Mouse (Mus musculus) liver, postnatal 0 days (tissue): ENCODE data around the gene Sdccag8. TPM values are rescaled to one million over a fixed set of nuclear protein-coding genes. Genes with fewer than 3 reads are reported as not detected.

Experiments used
- ATAC-seq: fragments of 200-750 bp; cut with Nextera tagmentation; 2 replicates; pipeline ENCODE4 v1.8.0; 2017; ENCODE audit warnings: mild to moderate bottlenecking, moderate library complexity
- DNase-seq: peaks from one replicate; pipeline ENCODE4 v3.0.0-alpha.2; 2016
- H3K27ac ChIP-seq: fragments of 300-500 bp; sonication (generic); 2 replicates; pipeline ENCODE4 v1.5.1; 2014; ENCODE audit warnings: antibody characterized with exemption, moderate library complexity, mild to moderate bottlenecking, low read depth
- H3K27me3 ChIP-seq: fragments of 300-500 bp; sonication (generic); 2 replicates; pipeline ENCODE4 v1.6.1; 2014; ENCODE audit warnings: low read length, control low read depth, mixed read lengths; ENCODE audit not compliant: insufficient read depth
- H3K36me3 ChIP-seq: fragments of 300-500 bp; sonication (generic); replicated peaks from 2 replicates; pipeline ENCODE4 v1.6.1; 2014; ENCODE audit warnings: mild to moderate bottlenecking, control low read depth, low read length, moderate library complexity, mixed read lengths; ENCODE audit not compliant: insufficient read depth
- H3K4me1 ChIP-seq: fragments of 300-500 bp; sonication (generic); 2 replicates; pipeline ENCODE4 v1.6.1; 2014; ENCODE audit warnings: antibody characterized with exemption, mild to moderate bottlenecking, control low read depth; ENCODE audit not compliant: insufficient read depth
- H3K4me2 ChIP-seq: fragments of 300-500 bp; sonication (generic); 2 replicates; pipeline ENCODE4 v1.6.1; 2014; ENCODE audit warnings: low read depth, mild to moderate bottlenecking, low read length, moderate library complexity, mixed read lengths
- H3K4me3 ChIP-seq: fragments of 300-500 bp; sonication (generic); 2 replicates; pipeline ENCODE4 v1.5.1; 2014; ENCODE audit warnings: low read depth, low read length
- H3K9ac ChIP-seq: fragments of 300-500 bp; sonication (generic); replicated peaks from 2 replicates; pipeline ENCODE4 v1.6.1; 2014; ENCODE audit warnings: mild to moderate bottlenecking, moderate library complexity
- H3K9me3 ChIP-seq: fragments of 300-500 bp; sonication (generic); 2 replicates; pipeline ENCODE4 v1.6.1; 2016; ENCODE audit warnings: mild to moderate bottlenecking, control low read depth, low read length, mixed read lengths
- CTCF ChIP-seq: sonication (generic); IDR thresholded peaks from 2 replicates; pipeline ENCODE4 v1.5.1; 2016; ENCODE audit warnings: antibody characterized with exemption, low read depth
- EP300 ChIP-seq: IDR thresholded peaks from 2 replicates; pipeline ENCODE4 v1.6.1; 2016; ENCODE audit warnings: antibody characterized with exemption, low read depth, mild to moderate bottlenecking
- WGBS: fragments of 180-500 bp; shearing (Covaris S2); extraction: QIAGEN DNeasy Blood & Tissue Kit; methylation state at CpG from one replicate; pipeline ENCODE4 v1.1.7; 2014; ENCODE audit not compliant: insufficient replicate concordance; 5-methylcytosine and 5-hydroxymethylcytosine counted together
- polyA plus RNA-seq: library from polyadenylated mRNA; unstranded; fragments of >200 nt; fragmentation: Nextera tagmentation; extraction: Ambion mirVana; gene quantifications from 2 replicates; pipeline ENCODE4 v1.2.1, GENCODE M21; 2015

Sdccag8 gene
- polyA plus RNA-seq, 1 experiment from 2014 or later = 4.5 TPM

DNA sequence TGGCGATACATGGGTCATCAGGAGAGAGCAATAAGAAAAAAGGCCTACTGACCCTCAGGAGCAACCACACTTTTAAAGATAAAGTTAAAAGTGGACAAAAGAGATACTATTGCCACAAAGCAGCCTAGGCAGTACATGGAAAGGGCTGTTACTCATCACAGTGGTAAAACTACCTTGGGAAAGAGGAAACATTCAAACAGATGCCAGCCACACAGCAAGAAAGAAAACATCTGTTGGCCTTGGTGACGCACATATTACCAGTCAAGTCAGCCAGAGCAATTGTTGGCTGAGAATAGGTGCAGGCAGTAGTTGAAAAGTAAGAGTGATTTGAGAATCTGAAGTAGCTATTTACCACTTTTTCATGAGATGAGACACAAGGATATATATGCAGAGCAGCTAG lies 143.9 kb downstream of the Sdccag8 start:
- 79% methylated on average over 2 of the region's 2 CpGs for WGBS
- H3K4me3 ChIP-seq = no peak overlapping the region
- ATAC-seq (no peak), DNase-seq (no peak)
- H3K27ac ChIP-seq = no peak overlapping the region
- TF ChIP-seq EP300 (no peak), CTCF (no peak)
- no peak overlapping the region for H3K4me2 ChIP-seq
- no peak overlapping the region for H3K9ac ChIP-seq
- H3K4me1 ChIP-seq = no peaks in the 10 kb centered on the region
- H3K9me3 ChIP-seq = no peaks in the 10 kb centered on the region
- no peaks in the 10 kb centered on the region for H3K36me3 ChIP-seq
- H3K27me3 ChIP-seq = no peaks in the 10 kb centered on the region

DNA sequence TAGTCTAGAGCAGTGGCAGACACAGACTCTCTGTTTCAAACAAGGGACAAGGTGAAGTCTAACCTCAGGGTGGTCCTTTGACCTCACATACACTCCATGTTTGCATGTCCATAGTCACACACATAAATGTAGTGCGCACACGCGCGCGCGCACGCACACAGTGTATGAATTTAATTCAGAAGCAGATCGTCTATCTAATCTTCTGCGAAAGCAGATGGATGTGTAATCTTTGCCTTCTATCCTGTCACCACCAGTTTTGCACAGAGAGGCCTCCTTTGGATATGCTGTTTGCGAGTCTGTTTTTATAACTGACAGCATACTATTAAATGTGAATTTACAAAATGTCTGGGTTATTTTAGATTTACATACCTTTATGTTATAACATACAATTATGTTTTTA lies 147.3 kb downstream of the Sdccag8 start:
- DNase-seq = no peak
- H3K4me2 ChIP-seq = no peak overlapping the region
- ATAC-seq = no peak
- H3K36me3 ChIP-seq = no peaks in the 10 kb centered on the region
- H3K27me3 ChIP-seq = no peaks in the 10 kb centered on the region
- TF ChIP-seq CTCF (no peak), EP300 (no peak)
- no peaks in the 10 kb centered on the region for H3K4me1 ChIP-seq
- H3K9me3 ChIP-seq = no peaks in the 10 kb centered on the region
- no peak overlapping the region for H3K9ac ChIP-seq
- H3K4me3 ChIP-seq = no peak overlapping the region
- 95% methylated on average over 10 of the region's 10 CpGs for WGBS
- H3K27ac ChIP-seq = no peak overlapping the region

DNA sequence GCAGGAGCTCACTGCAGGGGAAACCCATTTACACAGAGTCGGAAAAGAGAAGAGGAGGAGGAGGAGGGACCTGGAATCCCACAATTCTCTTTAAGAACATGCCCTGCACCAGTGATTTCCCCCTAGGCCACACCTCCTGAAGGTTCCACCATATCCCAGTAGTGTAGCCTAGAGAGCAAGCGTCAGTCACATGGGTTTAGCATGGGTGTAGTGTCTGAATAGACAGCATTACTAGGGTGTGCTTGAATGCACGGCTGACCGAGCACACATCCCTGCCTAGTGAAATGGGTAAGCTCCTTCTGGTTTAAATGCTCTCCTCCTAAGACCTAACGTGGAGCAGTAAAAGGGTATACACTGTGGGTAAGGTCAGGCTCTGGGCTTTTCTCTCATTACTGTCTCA lies 148.4 kb downstream of the Sdccag8 start:
- no peak overlapping the region for H3K27ac ChIP-seq
- 76% methylated on average over 5 of the region's 5 CpGs for WGBS
- no peak for ATAC-seq

DNA sequence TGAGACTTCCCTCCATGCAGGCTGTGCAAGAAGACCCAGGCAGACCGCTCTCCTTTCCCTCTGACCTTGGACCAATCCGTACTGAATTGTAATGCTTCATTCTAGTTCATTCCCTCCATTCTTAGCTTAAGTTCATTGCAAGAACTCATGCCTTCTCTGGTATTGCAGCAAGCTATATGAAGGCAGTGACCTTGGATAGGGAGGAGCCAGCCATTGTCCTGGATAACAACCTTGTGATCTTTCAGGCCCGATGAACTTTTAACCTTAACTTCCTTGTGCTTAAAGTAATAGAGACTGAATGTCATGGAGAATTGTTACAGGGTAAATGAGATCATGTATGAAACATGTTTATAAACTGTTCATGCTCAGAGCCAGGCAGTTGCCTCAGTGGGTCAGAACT lies 152.8 kb downstream of the Sdccag8 start:
- no peak for DNase-seq
- no peak for ATAC-seq
- no peaks in the 10 kb centered on the region for H3K4me1 ChIP-seq
- no peaks in the 10 kb centered on the region for H3K27me3 ChIP-seq
- TF ChIP-seq CTCF = no peak
- TF ChIP-seq EP300 = no peak
- no peak overlapping the region for H3K4me2 ChIP-seq
- no peak overlapping the region for H3K9ac ChIP-seq
- 85% methylated on average over 3 of the region's 3 CpGs for WGBS
- H3K27ac ChIP-seq = no peak overlapping the region
- no peaks in the 10 kb centered on the region for H3K9me3 ChIP-seq
- H3K4me3 ChIP-seq = no peak overlapping the region
- no peaks in the 10 kb centered on the region for H3K36me3 ChIP-seq

More for the DNA sequence above, 148.4 kb downstream of the Sdccag8 start:
- Histone ChIP-seq H3K36me3 (no peaks in the 10 kb centered on the region), H3K9me3 (no peaks in the 10 kb centered on the region), H3K4me1 (no peaks in the 10 kb centered on the region), H3K27me3 (no peaks in the 10 kb centered on the region), H3K9ac (no peak overlapping the region), H3K4me2 (no peak overlapping the region), H3K4me3 (no peak overlapping the region)
- TF ChIP-seq EP300 = no peak
- TF ChIP-seq CTCF = no peak
- no peak for DNase-seq

DNA sequence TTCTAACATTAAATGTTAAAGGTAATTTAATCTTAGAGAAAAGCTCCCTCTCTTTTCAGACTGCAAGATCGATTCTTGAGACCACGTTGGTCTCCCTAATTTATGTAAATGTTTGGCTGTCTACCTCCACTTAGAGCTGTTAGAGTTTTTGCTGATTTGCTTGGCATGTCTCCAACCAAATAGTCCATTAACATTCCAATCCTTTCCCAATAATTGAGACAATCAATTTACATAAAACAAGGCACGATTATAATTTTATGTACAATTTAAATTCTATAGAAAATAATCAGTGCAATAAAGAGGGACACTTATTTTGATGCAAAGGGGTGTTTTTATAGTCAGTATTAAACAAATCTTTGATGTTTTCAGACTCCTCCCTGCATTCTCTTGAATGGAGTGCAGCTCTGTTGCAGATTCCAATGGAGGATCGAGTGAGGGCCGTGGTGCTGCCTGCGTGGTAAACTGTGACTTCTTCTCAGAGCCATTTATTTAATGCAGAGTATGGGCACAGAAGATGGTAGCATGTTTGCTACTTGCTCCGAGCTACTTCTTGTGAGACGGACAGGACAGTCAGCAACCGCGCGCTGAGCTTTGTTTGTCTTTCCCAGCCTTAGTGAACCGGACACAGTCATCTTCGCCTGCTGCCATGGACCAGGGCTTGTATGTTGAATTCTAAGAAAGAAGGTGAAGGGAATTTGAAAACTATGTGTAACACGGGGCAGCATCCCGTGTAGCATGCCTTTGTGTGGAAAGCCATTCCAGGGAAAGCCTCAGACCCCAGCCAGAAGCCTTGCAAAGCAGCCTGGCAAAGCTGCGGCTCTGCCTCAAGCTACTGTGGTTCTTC lies 156.4 kb downstream of the Sdccag8 start:
- H3K4me3 ChIP-seq = no peak overlapping the region
- no peaks in the 10 kb centered on the region for H3K4me1 ChIP-seq
- no peak for ATAC-seq
- no peaks in the 10 kb centered on the region for H3K9me3 ChIP-seq
- 75% methylated on average over 16 of the region's 16 CpGs for WGBS
- DNase-seq = no peak
- TF ChIP-seq EP300 = no peak
- no peak for TF ChIP-seq CTCF
- H3K9ac ChIP-seq = no peak overlapping the region
- H3K27me3 ChIP-seq = no peaks in the 10 kb centered on the region
- H3K27ac ChIP-seq = no peak overlapping the region
- no peaks in the 10 kb centered on the region for H3K36me3 ChIP-seq
- no peak overlapping the region for H3K4me2 ChIP-seq

DNA sequence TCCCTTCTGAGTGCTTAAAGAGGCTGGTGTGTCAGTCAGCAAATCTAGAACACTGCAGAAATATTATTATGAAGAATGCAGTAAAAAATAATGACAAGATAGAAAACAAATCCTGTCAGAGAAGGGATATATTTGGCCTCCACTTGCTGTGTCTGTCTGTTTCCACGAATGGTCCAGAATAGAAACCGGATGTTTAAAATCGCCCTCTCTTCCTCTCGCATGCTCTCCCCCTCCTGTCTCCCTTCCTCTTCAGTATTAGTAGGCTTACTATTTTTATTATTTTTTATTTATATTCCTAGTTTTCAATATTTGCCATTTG lies 157.0 kb downstream of the Sdccag8 start:
- H3K9me3 ChIP-seq = no peaks in the 10 kb centered on the region
- no peak overlapping the region for H3K4me3 ChIP-seq
- DNase-seq (no peak), ATAC-seq (no peak)
- H3K4me1 ChIP-seq = no peaks in the 10 kb centered on the region
- H3K9ac ChIP-seq = no peak overlapping the region
- no peaks in the 10 kb centered on the region for H3K27me3 ChIP-seq
- 60% methylated on average over 4 of the region's 4 CpGs for WGBS
- no peak for TF ChIP-seq EP300
- TF ChIP-seq CTCF = no peak
- H3K4me2 ChIP-seq = no peak overlapping the region
- no peak overlapping the region for H3K27ac ChIP-seq
- no peaks in the 10 kb centered on the region for H3K36me3 ChIP-seq
